ENCODE assay signal across 15 mouse cellular contexts in genomic region chr11:94495415-94495814, GRCm38 (mm10). TPM values are rescaled to one million over a fixed set of nuclear protein-coding genes. Genes with fewer than 3 reads are reported as not detected.
DNase-seq lines count a peak whose midpoint lies in the region; ATAC-seq lines count a peak whose summit lies in the region.
"Had no signal": no experiment of that assay in that cellular context is flagged by ENCODE, and none has a peak within 500 bp of the region (broad histone marks: within the 10 kb centered on the region; RNA-seq: fewer than 3 reads in every experiment).

No protein-coding gene starts in this region.

- intact Hi-C loops in heart, postnatal 25 days (cut with DNase I): no loop called here

- H3K27me3 ChIP-seq in heart, embryonic 13.5 days (replicated peaks): peaks cover 72% of the 10 kb centered on the region
- H3K27me3 ChIP-seq in lung, embryonic 16.5 days (ENCODE audit: control insufficient read depth, insufficient read depth, low read depth, low read length): no peaks in the 10 kb centered on the region; the same call in 1 of the 2 replicates

- no peak for ATAC-seq in heart, embryonic 13.5 days (ENCODE audit: extremely low read depth, insufficient number of reproducible peaks, low FRiP score, low TSS enrichment)
- peak; percentile 31 for ATAC-seq in lung, embryonic 16.5 days (ENCODE audit: low read depth)
- ATAC-seq: inflammation-experienced regulatory T-cells, adult 6 months had no signal

- H3K9ac ChIP-seq in heart, embryonic 13.5 days: peak overlapping the region; percentile 52; the same call in 1 of the 2 replicates
- peak overlapping the region; percentile 7; the same call in 1 of the 2 replicates for H3K9ac ChIP-seq in lung, embryonic 16.5 days (ENCODE audit: low read length)
- H3K9ac ChIP-seq: limb, embryonic 13.5 days; midbrain, embryonic 12.5 days had no signal

- H3K4me2 ChIP-seq in heart, embryonic 13.5 days: peak overlapping the region; percentile 33
- peak overlapping the region; percentile 12 for H3K4me2 ChIP-seq in lung, embryonic 16.5 days (ENCODE audit: low read depth, low read length)
- H3K4me2 ChIP-seq: limb, embryonic 13.5 days; midbrain, embryonic 12.5 days had no signal

- no peaks in the 10 kb centered on the region for H3K9me3 ChIP-seq in heart, embryonic 13.5 days
- H3K9me3 ChIP-seq in lung, embryonic 16.5 days (ENCODE audit: control insufficient read depth, low read length): no peaks in the 10 kb centered on the region
- H3K9me3 ChIP-seq: limb, embryonic 13.5 days; midbrain, embryonic 12.5 days had no signal

- H3K27ac ChIP-seq in heart, embryonic 13.5 days (replicated peaks): peak overlapping the region; percentile 86
- peak overlapping the region; percentile 70 for H3K27ac ChIP-seq in lung, embryonic 16.5 days (ENCODE audit: low read length)
- H3K27ac ChIP-seq: layer of hippocampus, adult 2 months; limb, embryonic 13.5 days; midbrain, embryonic 12.5 days had no signal

- DNase-seq in heart, adult 11 months: peak; percentile 94
- no peak for DNase-seq in heart, postnatal 25 days (ENCODE audit: low spot score)
- peak; percentile 60 for DNase-seq in ZHBTc4 (ENCODE audit: low read depth, low spot score)
- no peak for DNase-seq in cerebellum, postnatal 10 days
- DNase-seq in cerebellum, adult 9-11 months: no peak
- DNase-seq: right cerebral cortex, postnatal 25 days; thymus, adult 18-20 months had no signal

- peaks cover 20% of the 10 kb centered on the region for H3K36me3 ChIP-seq in heart, embryonic 13.5 days
- H3K36me3 ChIP-seq in lung, embryonic 16.5 days (ENCODE audit: control insufficient read depth, insufficient read depth, low read length): peaks cover 2% of the 10 kb centered on the region
- H3K36me3 ChIP-seq: limb, embryonic 13.5 days; midbrain, embryonic 12.5 days had no signal

- peaks cover 68% of the 10 kb centered on the region for H3K4me1 ChIP-seq in heart, embryonic 13.5 days
- H3K4me1 ChIP-seq in lung, embryonic 16.5 days (replicated peaks; ENCODE audit: control insufficient read depth, insufficient read depth, low read length): peaks cover 43% of the 10 kb centered on the region

- 34% methylated on average over 3 of the region's 3 CpGs for WGBS in heart, embryonic 13.5 days
- 54% methylated on average over 3 of the region's 3 CpGs for WGBS in lung, embryonic 16.5 days

- no peak overlapping the region for H3K4me3 ChIP-seq in heart, embryonic 13.5 days
- H3K4me3 ChIP-seq in lung, embryonic 16.5 days (ENCODE audit: low read length): no peak overlapping the region
- H3K4me3 ChIP-seq: layer of hippocampus, adult 2 months; limb, embryonic 13.5 days; midbrain, embryonic 12.5 days had no signal

RNA-seq across cellular contexts. Expression of gene Epn3, which starts 4.4 kb away (rescaled TPM):
- total RNA-seq in heart, postnatal 25 days (2021): 10 to 100 TPM; 26.7 to 29.7 TPM
- polyA plus RNA-seq in heart, embryonic 13.5 days (2015; fragmentation: Nextera tagmentation; extraction: Ambion mirVana): 11.8 and 12.5 TPM in 2 replicates
- 18.5 and 19.2 TPM in 2 replicates for polyA plus RNA-seq in lung, embryonic 16.5 days (2015; fragmentation: Nextera tagmentation; extraction: Ambion mirVana)
- total RNA-seq: MEL had no signal
- polyA plus RNA-seq: inflammation-experienced regulatory T-cells, adult 6 months had no signal

RNA-seq across cellular contexts. Expression of gene Spata20, which starts 9.4 kb away (rescaled TPM):
- under 1 TPM; 0.34 to 0.42 TPM for total RNA-seq in heart, postnatal 25 days (2021)
- 0.45 and 0.47 TPM in 2 replicates for polyA plus RNA-seq in heart, embryonic 13.5 days (2015; fragmentation: Nextera tagmentation; extraction: Ambion mirVana)
- 0.08 TPM in 1 of 2 replicates, not detected in the other for polyA plus RNA-seq in lung, embryonic 16.5 days (2015; fragmentation: Nextera tagmentation; extraction: Ambion mirVana)
- total RNA-seq: MEL had no signal
- polyA plus RNA-seq: inflammation-experienced regulatory T-cells, adult 6 months; liver, embryonic 16.5 days had no signal

RNA-seq across cellular contexts. Expression of gene Cacna1g, which starts 21.4 kb away (rescaled TPM):
- total RNA-seq in heart, postnatal 25 days (2021): 10 to 100 TPM; 15.4 to 21.5 TPM
- polyA plus RNA-seq in heart, embryonic 13.5 days (2015; fragmentation: Nextera tagmentation; extraction: Ambion mirVana): 3.4 and 5.8 TPM in 2 replicates
- polyA plus RNA-seq in lung, embryonic 16.5 days (2015; fragmentation: Nextera tagmentation; extraction: Ambion mirVana): 6.6 and 7.0 TPM in 2 replicates
- polyA plus RNA-seq: inflammation-experienced regulatory T-cells, adult 6 months had no signal

RNA-seq across cellular contexts. Expression of gene Mycbpap, which starts 26.1 kb away (rescaled TPM):
- total RNA-seq in heart, postnatal 25 days (2021): 1 to 10 TPM in 1 of 2 experiments, under 1 TPM in 1; 0.68 to 1.1 TPM
- 5.6 and 6.8 TPM in 2 replicates for polyA plus RNA-seq in heart, embryonic 13.5 days (2015; fragmentation: Nextera tagmentation; extraction: Ambion mirVana)
- polyA plus RNA-seq in lung, embryonic 16.5 days (2015; fragmentation: Nextera tagmentation; extraction: Ambion mirVana): 8.4 and 8.7 TPM in 2 replicates
- polyA plus RNA-seq: inflammation-experienced regulatory T-cells, adult 6 months; liver, embryonic 16.5 days had no signal

RNA-seq across cellular contexts. Expression of gene Rsad1, which starts 53.6 kb away (rescaled TPM):
- total RNA-seq in heart, postnatal 25 days (2021): 10 to 100 TPM; 11.3 to 11.5 TPM
- polyA plus RNA-seq in heart, embryonic 13.5 days (2015; fragmentation: Nextera tagmentation; extraction: Ambion mirVana): 4.8 and 5.3 TPM in 2 replicates
- 3.4 and 4.2 TPM in 2 replicates for polyA plus RNA-seq in lung, embryonic 16.5 days (2015; fragmentation: Nextera tagmentation; extraction: Ambion mirVana)

Comparison
In these comparisons a context has a peak if more than half of its experiments do, and no peak if none do; other contexts are left out.
1. DNase-seq: peak in heart, adult 11 months (single experiment) and ZHBTc4 (single experiment); none in heart, postnatal 25 days (single experiment), cerebellum, postnatal 10 days (0 of 2) and cerebellum, adult 9-11 months (single experiment).